Mouse (Mus musculus) left cerebral cortex, postnatal 10 days (tissue): ENCODE measurements around the gene Mapk6. TPM values are rescaled to one million over a fixed set of nuclear protein-coding genes. Genes with fewer than 3 reads are reported as not detected.
"Not testable (repeated sequence)": the region's sequence is repeated elsewhere in the genome, so short reads cannot be mapped to it uniquely, and the experiment has no call there.

ENCODE experiments used
- DNase-seq, 2 experiments: peaks; one replicate each; pipeline ENCODE4 v3.0.0; 2021 to 2022; ENCODE audit warnings: low spot score in 2 of 2, mixed read lengths in 1 of 2; ENCODE audit errors: extremely low spot score in 1 of 2
- intact Hi-C: fragments of 180-260 bp; cut with DNase I; formaldehyde crosslinking; loops from one replicate; pipeline ENCODE4 v1.15.1; 2025
- total RNA-seq, 2 experiments: library from RNA; stranded (reverse); gene quantifications; 2 replicates each; pipeline ENCODE4 v1.2.3; 2021

Mapk6 gene
- total RNA-seq, 2 experiments from 2014 or later, result 86.7 to 89.3 TPM

GRCm38 (mm10) chr9:75395971-75396370, 13.8 kb downstream of the Mapk6 start:
- intact Hi-C loops, result no loop called here
- DNase-seq, result no peak

GRCm38 (mm10) chr9:75393251-75393650, 16.6 kb downstream of the Mapk6 start:
- intact Hi-C loops, result no loop called here
- no peak for DNase-seq

- intact Hi-C loops, result no loop called here
- no peak for DNase-seq
Observed at GRCm38 (mm10) chr9:75385218-75385974, 24.4 kb downstream of the Mapk6 start.

GRCm38 (mm10) chr9:75384337-75384962, 25.4 kb downstream of the Mapk6 start:
- no peak for DNase-seq
- intact Hi-C loops, result no loop called here

- no peak for DNase-seq
Observed at GRCm38 (mm10) chr9:75383785-75384184, 26.0 kb downstream of the Mapk6 start.

GRCm38 (mm10) chr9:75382825-75383224, 27.0 kb downstream of the Mapk6 start:
- intact Hi-C loops, result no loop called here
- DNase-seq, result no peak

More at GRCm38 (mm10) chr9:75383785-75384184, 26.0 kb downstream of the Mapk6 start:
- intact Hi-C loops, result no loop called here

- DNase-seq, result no peak
- intact Hi-C loops, result no loop called here
Observed at GRCm38 (mm10) chr9:75378774-75379173, 31.0 kb downstream of the Mapk6 start.

- no peak for DNase-seq
- intact Hi-C loops, result no loop called here
Observed at GRCm38 (mm10) chr9:75376428-75376827, 33.4 kb downstream of the Mapk6 start.

- no peak for DNase-seq
- intact Hi-C loops, result no loop called here
Observed at GRCm38 (mm10) chr9:75375606-75376005, 34.2 kb downstream of the Mapk6 start.

GRCm38 (mm10) chr9:75368779-75369178, 41.0 kb downstream of the Mapk6 start:
- no peak for DNase-seq
- intact Hi-C loops, result no loop called here

- intact Hi-C loops, result no loop called here
- DNase-seq, result no peak
Observed at GRCm38 (mm10) chr9:75366191-75366590, 43.6 kb downstream of the Mapk6 start.

- intact Hi-C loops, result no loop called here
- DNase-seq, result no peak
Observed at GRCm38 (mm10) chr9:75365195-75365594, 44.6 kb downstream of the Mapk6 start.

- intact Hi-C loops, result loop anchor here (5.0 kb wide), 1 partner anchor 74 kb away; no protein-coding TSS in a partner anchor
- DNase-seq, result not testable (repeated sequence)
Observed at GRCm38 (mm10) chr9:75363702-75364101, 46.1 kb downstream of the Mapk6 start.

- intact Hi-C loops, result loop anchor here (5.0 kb wide), 1 partner anchor 74 kb away; no protein-coding TSS in a partner anchor
- DNase-seq, result no peak
Observed at GRCm38 (mm10) chr9:75363001-75363400, 46.8 kb downstream of the Mapk6 start.

- intact Hi-C loops, result loop anchor here (5.0 kb wide), 1 partner anchor 75 kb away; no protein-coding TSS in a partner anchor
Observed at GRCm38 (mm10) chr9:75362201-75362600, 47.6 kb downstream of the Mapk6 start.

GRCm38 (mm10) chr9:75361699-75362098, 48.1 kb downstream of the Mapk6 start:
- intact Hi-C loops, result loop anchor here (5.0 kb wide), 1 partner anchor 76 kb away; no protein-coding TSS in a partner anchor
- peak in 1 of 2 experiments; percentile 80 for DNase-seq

More at GRCm38 (mm10) chr9:75362201-75362600, 47.6 kb downstream of the Mapk6 start:
- no peak for DNase-seq

- peak in 1 of 2 experiments; percentile 27 for DNase-seq
- intact Hi-C loops, result no loop called here
Observed at GRCm38 (mm10) chr9:75357087-75357654, 52.6 kb downstream of the Mapk6 start.

GRCm38 (mm10) chr9:75355783-75356182, 54.0 kb downstream of the Mapk6 start:
- intact Hi-C loops, result no loop called here
- DNase-seq, result no peak

GRCm38 (mm10) chr9:75353094-75353493, 56.7 kb downstream of the Mapk6 start:
- DNase-seq, result no peak
- intact Hi-C loops, result no loop called here

- DNase-seq, result no peak
- intact Hi-C loops, result no loop called here
Observed at GRCm38 (mm10) chr9:75348641-75349040, 61.2 kb downstream of the Mapk6 start.
